12 mouse cellular contexts compared by ENCODE assay signal in the genomic region with DNA sequence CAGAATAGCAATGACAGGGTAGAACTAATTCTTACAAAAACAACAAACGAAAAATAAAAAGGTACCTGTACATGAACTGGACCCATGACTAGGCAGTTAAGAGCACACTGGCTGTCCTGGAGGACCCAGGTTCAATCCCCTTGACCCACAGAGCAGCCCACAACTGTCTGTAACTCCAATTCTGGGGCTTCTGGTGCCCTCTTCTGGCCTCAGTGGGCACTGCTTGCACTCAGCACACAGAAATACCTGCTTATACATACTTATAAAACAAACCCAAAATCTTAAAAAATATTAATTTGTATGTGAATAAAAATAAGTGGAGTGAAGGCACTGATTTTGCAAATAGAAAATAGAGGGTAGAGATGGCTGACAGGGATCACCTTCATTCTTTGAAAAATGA. TPM values are rescaled to one million over a fixed set of nuclear protein-coding genes. Genes with fewer than 3 reads are reported as not detected.
DNase-seq lines count a peak whose midpoint lies in the region; ATAC-seq and TF ChIP-seq lines count a peak whose summit lies in the region.
"Had no signal": no experiment of that assay in that cellular context is flagged by ENCODE, and none has a peak within 500 bp of the region (broad histone marks: within the 10 kb centered on the region; RNA-seq: fewer than 3 reads in every experiment).

No protein-coding gene starts in this region.

- no peaks in the 10 kb centered on the region for H3K79me2 ChIP-seq in liver, adult 2 months (ENCODE audit: control insufficient read depth, insufficient read depth, low read length)
- H3K79me2 ChIP-seq in CH12.LX (replicated peaks; ENCODE audit: control insufficient read depth, extremely low read depth, insufficient read depth, poor library complexity, severe bottlenecking), result no peaks in the 10 kb centered on the region

- no peak for TF ChIP-seq EP300 in CH12.LX (IDR thresholded peaks at IDR 0.05; ENCODE audit: low read length)

- H3K27ac ChIP-seq in liver, adult 2 months (replicated peaks; ENCODE audit: insufficient read depth, low read depth, low read length), result no peak overlapping the region
- H3K27ac ChIP-seq in liver, embryonic 11.5 days (ENCODE audit: low read depth, low read length), result no peak overlapping the region
- H3K27ac ChIP-seq in CH12.LX (ENCODE audit: insufficient read depth, low read depth), result no peak overlapping the region
- H3K27ac ChIP-seq in embryonic fibroblast, embryonic 13.5 days (ENCODE audit: insufficient read depth, low read length), result no peak overlapping the region
- H3K27ac ChIP-seq in forebrain, embryonic 12.5 days, result no peak overlapping the region
- H3K27ac ChIP-seq: heart, embryonic 13.5 days; neural tube, embryonic 12.5 days had no signal

- WGBS in liver, adult 2 months, result 77% methylated on average over 1 of the region's 1 CpGs
- WGBS in liver, embryonic 11.5 days, result 76% methylated on average over 1 of the region's 1 CpGs
- 83% methylated on average over 1 of the region's 1 CpGs for whole genome bisulfite sequencing in forebrain, embryonic 12.5 days

- ATAC-seq in liver, embryonic 11.5 days (replicated peaks; ENCODE audit: low FRiP score), result no peak
- ATAC-seq in forebrain, embryonic 12.5 days (ENCODE audit: low FRiP score), result no peak

- peak; percentile 41 for TF ChIP-seq CTCF in liver, adult 2 months (IDR thresholded peaks at IDR 0.05; ENCODE audit: low read depth, low read length)
- TF ChIP-seq CTCF in CH12.LX (conservative IDR thresholded peaks at IDR 0.05 in 1 of 2, IDR thresholded peaks at IDR 0.05 in 1 of 2; ENCODE audit: low read depth in 2 of 2, low read length in 2 of 2), result peak; percentile 44 to 62; a peak in 3 of 4 replicates
- 0 out of 2 replicates have a peak, but pooled peaks have one; percentile 28 for TF ChIP-seq CTCF in embryonic fibroblast, embryonic 13.5 days (IDR thresholded peaks at IDR 0.05; ENCODE audit: borderline replicate concordance, insufficient read depth, low read length)

- DNase-seq in embryo, embryonic 9.5 days (ENCODE audit: extremely low spot score), result peak; percentile 15
- DNase-seq in embryo, embryonic 10 days (ENCODE audit: low spot score), result no peak
- no peak for DNase-seq in liver, adult 2 months (ENCODE audit: extremely low read depth, low read depth, low spot score)
- no peak for DNase-seq in liver, embryonic 11.5 days (ENCODE audit: low spot score)
- DNase-seq in CH12.LX (ENCODE audit: extremely low read depth), result no peak
- no peak for DNase-seq in right cerebral cortex, postnatal 4 days
- DNase-seq: cerebellum, adult 18-20 months had no signal

- H3K4me3 ChIP-seq in liver, adult 2 months (ENCODE audit: insufficient read depth, low read depth, low read length), result no peak overlapping the region
- H3K4me3 ChIP-seq in liver, embryonic 11.5 days (ENCODE audit: low read depth, low read length), result no peak overlapping the region
- H3K4me3 ChIP-seq in CH12.LX (replicated peaks in 1 of 3; ENCODE audit: low read depth in 2 of 3, low read length in 2 of 3, poor library complexity in 1 of 3), result no peak overlapping the region
- no peak overlapping the region for H3K4me3 ChIP-seq in embryonic fibroblast, embryonic 13.5 days (ENCODE audit: insufficient read depth, low read length)
- no peak overlapping the region for H3K4me3 ChIP-seq in forebrain, embryonic 12.5 days (replicated peaks)
- H3K4me3 ChIP-seq: heart, embryonic 13.5 days; neural tube, embryonic 12.5 days had no signal

- TF ChIP-seq POLR2A in liver, adult 2 months (IDR thresholded peaks at IDR 0.05; ENCODE audit: extremely low read depth, insufficient read depth, low read length), result no peak
- TF ChIP-seq POLR2A in CH12.LX (IDR thresholded peaks at IDR 0.05; ENCODE audit: low read depth, low read length), result no peak
- TF ChIP-seq POLR2A in embryonic fibroblast, embryonic 13.5 days (IDR thresholded peaks at IDR 0.05; ENCODE audit: low read depth, low read length), result no peak

- dilution Hi-C loops in CH12.LX (cut with MboI; ENCODE audit: extremely low pct_ligation_motif_present, extremely low pct_unique_long_range_greater_than_20kb, low sequenced_read_pairs), result no loop called here

- H3K27me3 ChIP-seq in liver, adult 2 months (ENCODE audit: control insufficient read depth, insufficient read depth, low read length), result no peaks in the 10 kb centered on the region
- 0 out of 2 replicates have a peak, but pooled peaks cover 2% of the 10 kb centered on the region for H3K27me3 ChIP-seq in liver, embryonic 11.5 days (replicated peaks; ENCODE audit: control insufficient read depth, insufficient read depth, low read length)
- no peaks in the 10 kb centered on the region for H3K27me3 ChIP-seq in CH12.LX (replicated peaks)
- H3K27me3 ChIP-seq in forebrain, embryonic 12.5 days, result no peaks in the 10 kb centered on the region
- H3K27me3 ChIP-seq: heart, embryonic 13.5 days; neural tube, embryonic 12.5 days had no signal

- in situ Hi-C loops in CH12.LX (cut with MboI; ENCODE audit: low pct_ligation_motif_present, low pct_unique_long_range_greater_than_20kb, low sequenced_read_pairs), result no loop called here

- no peaks in the 10 kb centered on the region for H3K36me3 ChIP-seq in liver, adult 2 months (ENCODE audit: control insufficient read depth, insufficient read depth, low read length)
- H3K36me3 ChIP-seq in liver, embryonic 11.5 days (ENCODE audit: control insufficient read depth, insufficient read depth, low read length), result no peaks in the 10 kb centered on the region
- H3K36me3 ChIP-seq in CH12.LX (replicated peaks in 1 of 2; ENCODE audit: control insufficient read depth in 1 of 2, insufficient read depth in 1 of 2, low read length in 1 of 2), result no peaks in the 10 kb centered on the region
- H3K36me3 ChIP-seq in forebrain, embryonic 12.5 days (replicated peaks), result no peaks in the 10 kb centered on the region
- H3K36me3 ChIP-seq: heart, embryonic 13.5 days; neural tube, embryonic 12.5 days had no signal

- H3K4me2 ChIP-seq in liver, embryonic 11.5 days, result no peak overlapping the region
- H3K4me2 ChIP-seq in CH12.LX (ENCODE audit: insufficient read depth, low read depth, poor library complexity, severe bottlenecking), result no peak overlapping the region
- no peak overlapping the region for H3K4me2 ChIP-seq in forebrain, embryonic 12.5 days
- H3K4me2 ChIP-seq: heart, embryonic 13.5 days; neural tube, embryonic 12.5 days had no signal

- peak; percentile 50 for TF ChIP-seq RAD21 in CH12.LX (IDR thresholded peaks at IDR 0.05; ENCODE audit: low read depth, low read length)

- no peaks in the 10 kb centered on the region for H3K9me3 ChIP-seq in liver, embryonic 11.5 days (ENCODE audit: control insufficient read depth, low read length)
- H3K9me3 ChIP-seq in CH12.LX (replicated peaks; ENCODE audit: low read length), result no peaks in the 10 kb centered on the region
- H3K9me3 ChIP-seq in forebrain, embryonic 12.5 days, result no peaks in the 10 kb centered on the region
- H3K9me3 ChIP-seq: heart, embryonic 13.5 days; neural tube, embryonic 12.5 days had no signal

- no peak overlapping the region for H3K9ac ChIP-seq in liver, adult 2 months (ENCODE audit: low read depth, low read length)
- H3K9ac ChIP-seq in liver, embryonic 11.5 days (ENCODE audit: low read depth, low read length), result no peak overlapping the region
- H3K9ac ChIP-seq in CH12.LX (ENCODE audit: insufficient read depth, low read depth), result no peak overlapping the region
- no peak overlapping the region for H3K9ac ChIP-seq in forebrain, embryonic 12.5 days
- H3K9ac ChIP-seq: heart, embryonic 13.5 days; neural tube, embryonic 12.5 days had no signal

- H3K4me1 ChIP-seq in liver, adult 2 months (ENCODE audit: control insufficient read depth, insufficient read depth, low read length), result no peaks in the 10 kb centered on the region
- no peaks in the 10 kb centered on the region for H3K4me1 ChIP-seq in liver, embryonic 11.5 days (replicated peaks; ENCODE audit: control insufficient read depth, insufficient read depth, low read length)
- peaks cover 7 to 8% of the 10 kb centered on the region in 2 experiments for H3K4me1 ChIP-seq in CH12.LX (ENCODE audit: control insufficient read depth in 1 of 2, insufficient read depth in 2 of 2)
- no peaks in the 10 kb centered on the region for H3K4me1 ChIP-seq in embryonic fibroblast, embryonic 13.5 days (ENCODE audit: control insufficient read depth, insufficient read depth, low read length)
- H3K4me1 ChIP-seq in forebrain, embryonic 12.5 days, result no peaks in the 10 kb centered on the region
- H3K4me1 ChIP-seq: heart, embryonic 13.5 days; neural tube, embryonic 12.5 days had no signal

TF ChIP-seq in CH12.LX, 34 proteins besides CTCF, POLR2A, EP300 and RAD21:
- TF ChIP-seq SMC3 (IDR thresholded peaks at IDR 0.05; ENCODE audit: low read depth, low read length) (peak; percentile 36), MAZ (IDR thresholded peaks at IDR 0.05; ENCODE audit: low read depth, low read length) (no peak), USF2 (conservative IDR thresholded peaks at IDR 0.05; ENCODE audit: low read depth, low read length) (no peak), ELF1 (IDR thresholded peaks at IDR 0.05; ENCODE audit: low read depth, low read length) (no peak), USF1 (IDR thresholded peaks at IDR 0.05; ENCODE audit: low read depth, low read length) (no peak), E2F4 (IDR thresholded peaks at IDR 0.05; ENCODE audit: insufficient replicate concordance, low read depth, low read length) (no peak), MAFK (IDR thresholded peaks at IDR 0.05; ENCODE audit: insufficient replicate concordance, low read length) (no peak)

RNA-seq across cellular contexts. Expression of gene Slc28a3, which starts 54.7 kb away (rescaled TPM):
- not detected in 2 replicates for total RNA-seq in liver, adult 2 months (2014; rRNA removed)
- not detected in 2 replicates for polyA plus RNA-seq in liver, adult 2 months (2012; rRNA removed)
- 0.08 TPM in 1 of 2 replicates, not detected in the other for polyA plus RNA-seq in liver, embryonic 11.5 days (2014; fragmentation: Nextera tagmentation; extraction: Ambion mirVana)
- not detected in 2 replicates for total RNA-seq in CH12.LX (2012; rRNA removed)
- not detected in 2 replicates for total RNA-seq in CH12.LX (2014; rRNA removed)
- not detected in 2 replicates for polyA plus RNA-seq in CH12.LX (2012; ENCODE audit: insufficient read length, low read depth)
- not detected in 2 replicates for polyA plus RNA-seq in embryonic fibroblast, embryonic 13.5 days (2011; ENCODE audit: insufficient read length, low read depth, missing spikeins)
- not detected in 2 replicates for polyA plus RNA-seq in forebrain, embryonic 12.5 days (2016; fragmentation: Nextera tagmentation; extraction: Ambion mirVana)
- polyA plus RNA-seq: forebrain, embryonic 11.5 days; heart, embryonic 13.5 days; neural tube, embryonic 12.5 days had no signal
